Mouse (Mus musculus) megakaryocyte progenitor cell, adult 5-6 weeks (primary cell): ENCODE data around the gene Csnk1e. TPM values are rescaled to one million over a fixed set of nuclear protein-coding genes. Genes with fewer than 3 reads are reported as not detected.

Experiments used
- ATAC-seq: replicated peaks from 2 replicates; pipeline ENCODE4 v1.8.0; 2016; ENCODE audit warnings: mild to moderate bottlenecking, moderate TSS enrichment, inconsistent platforms; ENCODE audit not compliant: poor library complexity
- total RNA-seq, 2 experiments: library from RNA; stranded (forward) in 1 of 2; stranded (reverse) in 1 of 2; fragments of 157-497, 149-512 nt in 1 of 2; fragments of 200-1000 nt in 1 of 2; gene quantifications; 2 replicates each; pipeline versions ENCODE4 v1.2.3 to v1.2.4; 2015 to 2017

The Csnk1e gene
- total RNA-seq, 2 experiments from 2014 or later: 29.1 to 45.6 TPM

DNA sequence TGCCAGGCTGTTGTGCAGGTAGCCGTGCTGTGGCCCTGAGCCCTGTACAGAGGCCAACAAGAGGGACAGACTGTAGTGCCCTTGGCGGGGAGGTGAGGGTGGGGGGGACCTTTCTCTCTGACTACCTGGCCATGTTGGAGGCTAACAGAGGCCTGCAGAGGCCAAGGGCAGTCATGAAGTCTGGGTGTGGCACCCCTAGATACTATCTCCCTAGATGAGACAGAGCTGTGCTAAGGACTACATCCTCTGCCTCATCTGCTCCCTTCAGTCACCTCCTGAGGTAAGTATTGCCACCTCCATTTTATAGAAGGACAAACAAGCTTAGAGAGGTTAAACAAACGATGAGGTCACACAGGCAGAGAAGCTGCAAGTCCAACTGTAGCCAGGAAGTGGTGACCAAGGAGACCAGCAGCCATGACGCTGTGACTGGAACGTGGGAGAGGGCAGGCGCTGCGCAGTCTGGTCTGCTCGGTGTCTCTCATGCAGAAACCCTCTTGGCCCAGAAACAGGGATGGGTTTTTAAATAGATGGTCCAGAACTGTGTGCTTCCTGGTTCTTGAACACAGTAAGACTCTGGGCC, 86.4 kb downstream of the Csnk1e start:
- no peak for ATAC-seq

DNA sequence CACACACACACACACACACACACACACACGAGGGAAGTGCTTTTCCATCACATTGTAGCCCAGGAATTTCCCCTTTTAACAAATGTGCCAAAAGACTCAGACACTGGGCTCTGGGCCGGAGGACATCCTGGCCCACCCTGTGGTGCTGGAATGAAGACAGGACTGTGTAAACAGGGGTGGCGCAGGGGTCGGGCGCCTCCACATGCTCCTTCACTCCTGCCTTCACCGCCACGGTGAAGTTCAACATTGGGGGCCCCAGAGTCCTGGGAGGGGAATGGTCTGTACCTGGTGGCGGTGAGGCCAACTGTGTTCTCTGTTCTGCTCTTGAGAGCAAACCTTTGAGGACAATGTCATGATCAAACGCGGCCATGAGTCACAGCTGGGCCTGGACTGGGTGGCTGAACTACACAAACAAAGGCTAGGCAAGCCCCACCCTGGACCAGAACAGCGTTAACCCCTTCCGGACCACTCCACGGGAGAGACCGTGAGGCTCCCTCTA, 87.0 kb downstream of the Csnk1e start:
- ATAC-seq: no peak

Other genes with a start within 250 kb of the Csnk1e start
- 4.1 and 8.3 TPM in 2 replicates for gene Pick1, start 226.4 kb downstream of the Csnk1e start, total RNA-seq (2015)
- 8.8 and 9.0 TPM in 2 replicates for gene Pick1, start 226.4 kb downstream of the Csnk1e start, total RNA-seq (2017)
- gene Gm49486, start 226.2 kb downstream of the Csnk1e start, total RNA-seq (2015): 0.22 and 0.46 TPM in 2 replicates
- gene Gm49486, start 226.2 kb downstream of the Csnk1e start, total RNA-seq (2017): not detected in 2 replicates
- gene Slc16a8, start 200.8 kb downstream of the Csnk1e start, total RNA-seq (2015): not detected in 2 replicates
- not detected in 2 replicates for gene Slc16a8, start 200.8 kb downstream of the Csnk1e start, total RNA-seq (2017)
- gene Baiap2l2, start 170.0 kb downstream of the Csnk1e start, total RNA-seq (2015): 0.27 and 0.34 TPM in 2 replicates
- gene Baiap2l2, start 170.0 kb downstream of the Csnk1e start, total RNA-seq (2017): not detected in 2 replicates
- gene Pla2g6, start 127.2 kb downstream of the Csnk1e start, total RNA-seq (2015): 6.9 and 8.4 TPM in 2 replicates
- 6.6 and 6.9 TPM in 2 replicates for gene Pla2g6, start 127.2 kb downstream of the Csnk1e start, total RNA-seq (2017)
- gene Maff, start 108.9 kb downstream of the Csnk1e start, total RNA-seq (2015): 3.2 and 3.9 TPM in 2 replicates
- 1.5 and 1.7 TPM in 2 replicates for gene Maff, start 108.9 kb downstream of the Csnk1e start, total RNA-seq (2017)
- gene Tmem184b, start 52.0 kb downstream of the Csnk1e start, total RNA-seq (2015): 12.0 and 12.2 TPM in 2 replicates
- 4.0 and 4.3 TPM in 2 replicates for gene Tmem184b, start 52.0 kb downstream of the Csnk1e start, total RNA-seq (2017)
- not detected in 2 replicates for gene Kcnj4, start 49.7 kb upstream of the Csnk1e start, total RNA-seq (2015)
- not detected in 2 replicates for gene Kcnj4, start 49.7 kb upstream of the Csnk1e start, total RNA-seq (2017)
- gene Kdelr3, start 60.8 kb upstream of the Csnk1e start, total RNA-seq (2015): 0.12 TPM in 1 of 2 replicates, not detected in the other
- gene Kdelr3, start 60.8 kb upstream of the Csnk1e start, total RNA-seq (2017): 0.21 and 0.30 TPM in 2 replicates
- 87.0 and 97.1 TPM in 2 replicates for gene Ddx17, start 91.2 kb upstream of the Csnk1e start, total RNA-seq (2015)
- 129 and 165 TPM in 2 replicates for gene Ddx17, start 91.2 kb upstream of the Csnk1e start, total RNA-seq (2017)
- gene Dmc1, start 149.5 kb upstream of the Csnk1e start, total RNA-seq (2015): 3.4 and 3.5 TPM in 2 replicates
- 2.9 and 4.0 TPM in 2 replicates for gene Dmc1, start 149.5 kb upstream of the Csnk1e start, total RNA-seq (2017)
- gene Fam227a, start 203.4 kb upstream of the Csnk1e start, total RNA-seq (2015): 0.61 and 1.5 TPM in 2 replicates
- gene Fam227a, start 203.4 kb upstream of the Csnk1e start, total RNA-seq (2017): 0.92 and 1.4 TPM in 2 replicates
- 13.8 and 19.0 TPM in 2 replicates for gene Cby1, start 203.6 kb upstream of the Csnk1e start, total RNA-seq (2015)
- gene Cby1, start 203.6 kb upstream of the Csnk1e start, total RNA-seq (2017): 47.9 and 65.2 TPM in 2 replicates
- 197 and 207 TPM in 2 replicates for gene Tomm22, start 215.3 kb upstream of the Csnk1e start, total RNA-seq (2015)
- gene Tomm22, start 215.3 kb upstream of the Csnk1e start, total RNA-seq (2017): 85.1 and 112 TPM in 2 replicates
- 16.0 and 18.9 TPM in 2 replicates for gene Josd1, start 232.4 kb upstream of the Csnk1e start, total RNA-seq (2015)
- gene Josd1, start 232.4 kb upstream of the Csnk1e start, total RNA-seq (2017): 25.1 and 26.2 TPM in 2 replicates
- gene Gtpbp1, start 235.3 kb upstream of the Csnk1e start, total RNA-seq (2015): 31.0 and 34.5 TPM in 2 replicates
- 48.2 and 58.6 TPM in 2 replicates for gene Gtpbp1, start 235.3 kb upstream of the Csnk1e start, total RNA-seq (2017)